Mouse (Mus musculus): ENCODE measurements around the gene Vmn1r225.
"Not testable (repeated sequence)": the region's sequence is repeated elsewhere in the genome, so short reads cannot be mapped to it uniquely, and the experiment has no call there.

DNA sequence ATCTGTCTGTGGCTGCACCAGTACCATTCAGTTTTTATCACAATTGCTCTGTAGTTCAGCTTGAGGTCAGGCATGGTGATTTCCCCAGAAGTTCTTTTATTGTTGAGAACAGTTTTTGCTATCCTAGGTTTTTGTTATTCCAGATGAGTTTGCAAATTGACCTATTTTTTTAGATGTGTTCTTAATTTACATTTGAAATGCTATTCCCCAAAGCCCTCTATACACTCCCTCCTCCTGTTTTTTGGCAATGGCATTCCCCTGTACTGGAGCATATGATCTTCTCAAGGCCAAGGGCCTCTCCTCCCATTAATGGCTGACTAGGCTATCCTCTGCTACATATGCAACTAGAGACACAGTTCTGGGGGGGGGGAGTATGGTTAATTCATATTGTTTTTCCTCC is 10.3 kb downstream of the Vmn1r225 start:
- TF ChIP-seq CTCF (IDR thresholded peaks at IDR 0.05; ENCODE audit: control insufficient read depth, insufficient read depth, insufficient read length); MYOD1 (IDR thresholded peaks at IDR 0.05; ENCODE audit: control insufficient read depth, insufficient read length, low read depth); MAX (IDR thresholded peaks at IDR 0.05): not testable (repeated sequence)
